Mouse (Mus musculus) intestine, embryonic 15.5 days (tissue): ENCODE data around the gene Gabrg3. TPM values are rescaled to one million over a fixed set of nuclear protein-coding genes. Genes with fewer than 3 reads are reported as not detected.

Experiments
- ATAC-seq: fragments of 200-750 bp; cut with Nextera tagmentation; 2 replicates; pipeline ENCODE4 v1.8.0; 2017; ENCODE audit warnings: moderate TSS enrichment, moderate library complexity
- H3K27ac ChIP-seq: fragments of 300-500 bp; sonication (generic); 2 replicates; pipeline ENCODE4 v1.5.1; 2015; ENCODE audit warnings: mild to moderate bottlenecking, inconsistent platforms
- H3K27me3 ChIP-seq: fragments of 300-500 bp; sonication (generic); replicated peaks from 2 replicates; pipeline ENCODE4 v1.6.1; 2015; ENCODE audit warnings: inconsistent platforms
- H3K36me3 ChIP-seq: fragments of 300-500 bp; sonication (generic); 2 replicates; pipeline ENCODE4 v1.6.1; 2015; ENCODE audit warnings: inconsistent platforms
- H3K4me1 ChIP-seq: fragments of 300-500 bp; sonication (generic); replicated peaks from 2 replicates; pipeline ENCODE4 v1.6.1; 2015; ENCODE audit warnings: inconsistent platforms
- H3K4me2 ChIP-seq: fragments of 300-500 bp; sonication (generic); replicated peaks from 2 replicates; pipeline ENCODE4 v1.6.1; 2015; ENCODE audit warnings: mild to moderate bottlenecking, inconsistent platforms
- H3K4me3 ChIP-seq: fragments of 300-500 bp; sonication (generic); replicated peaks from 2 replicates; pipeline ENCODE4 v1.5.1; 2015; ENCODE audit warnings: inconsistent platforms
- H3K9ac ChIP-seq: fragments of 300-500 bp; sonication (generic); 2 replicates; pipeline ENCODE4 v1.6.1; 2015; ENCODE audit warnings: inconsistent platforms
- H3K9me3 ChIP-seq: fragments of 300-500 bp; sonication (generic); 2 replicates; pipeline ENCODE4 v1.6.1; 2016; ENCODE audit warnings: inconsistent platforms
- WGBS: fragments of 180-500 bp; shearing (Covaris S2); methylation state at CpG from one replicate; pipeline ENCODE4 v1.1.7; 2015; 5-methylcytosine and 5-hydroxymethylcytosine counted together
- polyA plus RNA-seq: library from polyadenylated mRNA; unstranded; fragments of >200 nt; fragmentation: Nextera tagmentation; extraction: Ambion mirVana; gene quantifications from 2 replicates; pipeline ENCODE4 v1.2.1, GENCODE M21; 2015

The Gabrg3 gene
- polyA plus RNA-seq, 1 experiment from 2014 or later = 0.68 TPM

DNA sequence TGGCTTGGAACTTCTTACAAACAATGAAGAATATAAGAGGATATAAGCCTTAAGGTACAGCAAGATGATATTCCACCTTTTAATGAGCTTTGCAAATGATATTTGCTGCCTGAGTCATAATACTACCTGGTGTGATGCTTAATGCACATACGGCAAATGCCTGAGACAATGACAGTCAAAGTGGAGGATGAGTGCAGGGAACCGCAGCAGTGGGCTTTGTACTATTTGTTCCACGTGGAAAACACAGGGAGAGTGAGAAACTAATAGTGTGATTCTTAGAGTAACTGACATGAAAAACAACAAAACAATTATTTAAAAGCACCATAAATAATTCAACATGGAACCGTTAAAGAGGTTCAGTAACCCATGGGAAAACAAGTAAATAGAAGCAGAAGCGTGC lies 236.2 kb downstream of the Gabrg3 start:
- H3K27me3 ChIP-seq = no peaks in the 10 kb centered on the region
- no peaks in the 10 kb centered on the region for H3K9me3 ChIP-seq
- H3K9ac ChIP-seq = no peak overlapping the region
- H3K4me1 ChIP-seq = no peaks in the 10 kb centered on the region
- H3K36me3 ChIP-seq = no peaks in the 10 kb centered on the region
- WGBS = 78% methylated on average over 5 of the region's 5 CpGs
- no peak overlapping the region for H3K27ac ChIP-seq
- ATAC-seq = no peak
- H3K4me2 ChIP-seq = no peak overlapping the region
- H3K4me3 ChIP-seq = no peak overlapping the region

DNA sequence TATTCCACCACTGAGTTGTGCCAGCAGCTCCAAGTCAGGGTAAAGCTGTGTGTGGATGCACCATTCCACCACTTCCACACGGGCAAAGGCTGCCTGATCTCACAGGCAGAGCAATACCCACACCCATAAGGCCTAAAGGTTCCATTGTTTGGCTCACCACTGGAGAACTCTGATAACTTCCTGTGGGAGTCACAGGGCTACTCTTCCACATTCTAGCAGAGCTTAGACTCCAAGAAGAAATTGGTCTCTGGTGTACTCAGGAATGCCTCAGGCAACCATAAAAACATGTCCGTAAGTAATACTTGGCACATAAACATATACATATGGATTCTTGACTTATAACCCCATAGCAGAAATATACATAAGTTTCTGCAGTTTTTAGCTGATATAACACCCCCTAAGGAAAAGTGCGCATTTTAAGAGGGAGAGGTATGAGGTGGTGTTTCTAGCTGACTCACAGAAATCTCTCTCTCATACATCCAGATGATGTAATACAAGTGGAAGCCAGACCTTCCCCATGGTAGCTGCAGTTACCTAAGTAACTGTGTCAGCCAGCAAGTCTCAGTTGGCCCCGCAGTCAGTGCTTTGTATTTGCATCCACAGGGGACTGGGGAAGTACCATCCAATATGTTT lies 248.8 kb downstream of the Gabrg3 start:
- H3K9ac ChIP-seq = no peak overlapping the region
- H3K4me1 ChIP-seq = no peaks in the 10 kb centered on the region
- WGBS = 81% methylated on average over 4 of the region's 4 CpGs
- H3K27me3 ChIP-seq = no peaks in the 10 kb centered on the region
- H3K4me3 ChIP-seq = no peak overlapping the region
- no peak for ATAC-seq
- no peaks in the 10 kb centered on the region for H3K9me3 ChIP-seq
- no peak overlapping the region for H3K27ac ChIP-seq
- H3K36me3 ChIP-seq = no peaks in the 10 kb centered on the region
- H3K4me2 ChIP-seq = no peak overlapping the region

DNA sequence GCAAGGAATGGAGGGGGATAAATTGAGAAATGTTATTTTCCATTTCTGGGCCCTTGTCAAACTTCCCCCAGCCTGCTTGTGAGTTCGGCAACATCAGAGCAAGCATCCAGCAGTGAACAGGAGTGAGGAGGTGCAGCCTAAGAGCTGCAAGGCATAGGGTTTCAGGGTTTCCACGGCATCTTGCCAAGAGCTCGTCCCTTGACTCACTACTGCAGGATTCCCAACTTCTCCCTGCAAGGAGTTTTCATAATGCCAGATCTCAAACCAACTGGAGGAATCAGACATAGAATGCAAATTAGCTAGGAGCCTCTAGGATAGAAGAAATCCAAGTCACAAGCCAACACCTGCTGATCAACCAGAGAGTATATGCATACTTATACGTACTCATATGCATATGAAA lies 254.0 kb downstream of the Gabrg3 start:
- no peak overlapping the region for H3K4me2 ChIP-seq
- H3K4me1 ChIP-seq = no peaks in the 10 kb centered on the region
- no peak overlapping the region for H3K27ac ChIP-seq
- H3K4me3 ChIP-seq = no peak overlapping the region
- no peak overlapping the region for H3K9ac ChIP-seq
- no peaks in the 10 kb centered on the region for H3K9me3 ChIP-seq
- WGBS = 73% methylated on average over 4 of the region's 4 CpGs
- H3K27me3 ChIP-seq = no peaks in the 10 kb centered on the region
- ATAC-seq = no peak
- H3K36me3 ChIP-seq = no peaks in the 10 kb centered on the region

DNA sequence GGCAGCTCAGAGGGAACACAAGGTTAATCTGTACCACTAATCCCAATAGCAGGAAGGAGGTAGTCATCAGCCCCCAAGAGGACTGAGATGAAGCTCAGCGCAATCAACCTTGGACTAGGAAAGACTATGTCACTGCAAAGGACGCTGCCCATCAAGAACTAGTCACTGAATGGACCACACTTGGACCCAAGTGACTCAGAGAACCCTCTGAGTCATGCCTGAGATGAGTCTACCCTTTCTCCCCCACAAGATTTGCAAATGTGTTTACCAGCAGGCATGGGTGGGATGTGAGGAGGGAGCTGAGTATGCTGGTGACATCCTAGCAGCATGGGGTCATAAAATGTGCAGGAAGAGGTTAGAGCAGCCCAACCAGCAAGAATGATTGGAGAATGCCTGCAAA lies 254.5 kb downstream of the Gabrg3 start:
- Histone ChIP-seq H3K4me1 (no peaks in the 10 kb centered on the region), H3K9ac (no peak overlapping the region), H3K4me2 (no peak overlapping the region), H3K9me3 (no peaks in the 10 kb centered on the region), H3K27me3 (no peaks in the 10 kb centered on the region), H3K4me3 (no peak overlapping the region), H3K27ac (no peak overlapping the region), H3K36me3 (no peaks in the 10 kb centered on the region)
- no peak for ATAC-seq
- 69% methylated on average over 2 of the region's 2 CpGs for WGBS

DNA sequence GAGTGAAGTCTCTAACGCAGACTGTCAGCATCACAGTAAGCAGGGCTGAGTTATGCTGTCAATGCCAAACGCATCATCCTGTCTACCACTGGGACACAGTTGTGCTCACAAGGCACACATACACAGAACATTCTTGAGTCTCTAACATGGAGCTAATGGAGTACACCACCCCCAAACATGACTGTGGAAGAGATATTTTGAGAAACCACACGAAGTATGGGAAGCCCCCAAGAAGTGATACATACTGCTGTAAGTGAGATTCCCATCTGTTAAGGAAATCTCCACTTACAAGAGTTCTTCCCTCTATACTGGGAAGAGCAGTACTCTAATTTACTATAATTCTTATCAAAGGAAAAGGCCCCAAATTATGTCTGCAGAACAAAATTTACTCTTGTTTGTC lies 286.9 kb downstream of the Gabrg3 start:
- H3K4me3 ChIP-seq = no peak overlapping the region
- H3K4me1 ChIP-seq = no peaks in the 10 kb centered on the region
- WGBS = 74% methylated on average over 3 of the region's 3 CpGs
- H3K9ac ChIP-seq = no peak overlapping the region
- no peak overlapping the region for H3K27ac ChIP-seq
- H3K36me3 ChIP-seq = no peaks in the 10 kb centered on the region
- H3K4me2 ChIP-seq = no peak overlapping the region
- no peaks in the 10 kb centered on the region for H3K27me3 ChIP-seq
- ATAC-seq = no peak
- no peaks in the 10 kb centered on the region for H3K9me3 ChIP-seq

DNA sequence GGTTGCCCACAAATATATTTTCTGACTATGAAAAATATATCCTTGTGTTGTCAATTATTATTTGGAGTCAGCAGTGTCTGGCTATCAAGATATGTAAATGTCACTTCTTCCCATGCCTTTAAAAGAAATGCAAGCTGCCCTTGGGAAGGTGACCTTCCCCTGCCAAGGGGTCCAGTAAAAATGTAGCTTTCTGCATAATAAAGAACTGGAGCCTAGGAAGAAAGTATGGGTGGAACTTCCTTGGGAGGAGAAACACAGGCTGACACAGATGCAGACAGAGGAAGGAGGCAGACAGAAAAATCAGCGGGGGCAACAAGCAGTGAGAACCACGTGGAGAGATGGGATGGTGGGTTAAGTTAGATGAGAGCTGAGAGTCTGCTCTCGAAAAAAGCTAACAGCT lies 304.9 kb downstream of the Gabrg3 start:
- 70% methylated on average over 3 of the region's 3 CpGs for WGBS
- Histone ChIP-seq H3K27me3 (no peaks in the 10 kb centered on the region), H3K27ac (no peak overlapping the region), H3K36me3 (no peaks in the 10 kb centered on the region), H3K9ac (no peak overlapping the region), H3K9me3 (no peaks in the 10 kb centered on the region), H3K4me3 (no peak overlapping the region), H3K4me1 (no peaks in the 10 kb centered on the region), H3K4me2 (no peak overlapping the region)
- ATAC-seq = no peak

DNA sequence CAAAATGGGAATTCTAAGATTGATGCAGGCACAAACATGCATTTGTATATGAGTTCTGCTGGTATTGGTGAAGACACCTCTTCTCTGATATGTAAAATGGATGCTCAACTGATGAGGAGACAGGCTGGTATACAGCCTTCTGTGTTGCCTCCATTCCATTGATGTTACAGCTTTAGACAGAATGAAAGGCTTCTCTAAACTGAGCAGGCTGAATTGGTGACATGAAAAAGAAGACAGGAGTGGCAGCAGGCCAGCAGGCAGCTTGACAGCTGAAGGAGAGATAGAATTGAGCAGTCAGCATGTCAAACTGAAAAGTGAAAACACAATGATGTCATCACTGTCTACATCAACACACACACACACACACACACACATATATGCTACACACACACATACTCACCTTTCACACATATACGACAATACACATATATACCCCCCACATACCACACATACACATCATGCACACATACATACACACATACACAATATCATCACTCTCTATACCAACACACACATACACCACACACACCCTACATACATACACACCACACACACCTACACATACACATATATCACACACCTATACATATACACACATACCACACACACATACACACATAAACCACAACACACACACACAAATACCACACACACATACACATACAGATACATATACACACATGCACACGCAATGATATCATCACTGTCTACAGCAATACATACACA lies 315.4 kb downstream of the Gabrg3 start:
- H3K36me3 ChIP-seq = no peaks in the 10 kb centered on the region
- no peaks in the 10 kb centered on the region for H3K27me3 ChIP-seq
- no peak overlapping the region for H3K9ac ChIP-seq
- 90% methylated on average over 2 of the region's 2 CpGs for WGBS
- no peak for ATAC-seq
- no peaks in the 10 kb centered on the region for H3K4me1 ChIP-seq
- no peak overlapping the region for H3K4me3 ChIP-seq
- no peak overlapping the region for H3K4me2 ChIP-seq
- H3K27ac ChIP-seq = no peak overlapping the region
- H3K9me3 ChIP-seq = no peaks in the 10 kb centered on the region

DNA sequence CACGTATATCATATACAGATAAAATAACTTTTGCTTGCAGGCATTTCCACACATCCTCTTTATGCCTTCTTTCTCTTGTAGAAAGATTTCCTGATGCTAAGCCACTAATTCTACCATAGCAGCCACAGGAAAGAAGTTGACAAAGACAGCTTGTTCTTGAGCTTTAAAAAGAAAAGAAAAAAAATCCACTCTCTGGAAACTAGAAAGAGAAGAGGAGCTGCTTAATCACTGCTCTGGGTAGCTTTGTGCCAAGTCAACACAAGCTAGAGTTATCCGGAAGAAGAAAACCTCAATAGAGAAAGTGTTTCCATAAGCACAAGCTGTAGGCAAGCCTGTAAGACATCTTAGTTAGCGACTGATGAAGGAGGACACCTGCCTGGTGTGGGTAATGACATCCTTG lies 321.6 kb downstream of the Gabrg3 start:
- Histone ChIP-seq H3K27me3 (no peaks in the 10 kb centered on the region), H3K4me2 (no peak overlapping the region), H3K27ac (no peak overlapping the region), H3K9me3 (no peaks in the 10 kb centered on the region), H3K4me3 (no peak overlapping the region), H3K4me1 (no peaks in the 10 kb centered on the region), H3K36me3 (no peaks in the 10 kb centered on the region), H3K9ac (no peak overlapping the region)
- WGBS = 87% methylated on average over 3 of the region's 3 CpGs
- ATAC-seq = no peak

DNA sequence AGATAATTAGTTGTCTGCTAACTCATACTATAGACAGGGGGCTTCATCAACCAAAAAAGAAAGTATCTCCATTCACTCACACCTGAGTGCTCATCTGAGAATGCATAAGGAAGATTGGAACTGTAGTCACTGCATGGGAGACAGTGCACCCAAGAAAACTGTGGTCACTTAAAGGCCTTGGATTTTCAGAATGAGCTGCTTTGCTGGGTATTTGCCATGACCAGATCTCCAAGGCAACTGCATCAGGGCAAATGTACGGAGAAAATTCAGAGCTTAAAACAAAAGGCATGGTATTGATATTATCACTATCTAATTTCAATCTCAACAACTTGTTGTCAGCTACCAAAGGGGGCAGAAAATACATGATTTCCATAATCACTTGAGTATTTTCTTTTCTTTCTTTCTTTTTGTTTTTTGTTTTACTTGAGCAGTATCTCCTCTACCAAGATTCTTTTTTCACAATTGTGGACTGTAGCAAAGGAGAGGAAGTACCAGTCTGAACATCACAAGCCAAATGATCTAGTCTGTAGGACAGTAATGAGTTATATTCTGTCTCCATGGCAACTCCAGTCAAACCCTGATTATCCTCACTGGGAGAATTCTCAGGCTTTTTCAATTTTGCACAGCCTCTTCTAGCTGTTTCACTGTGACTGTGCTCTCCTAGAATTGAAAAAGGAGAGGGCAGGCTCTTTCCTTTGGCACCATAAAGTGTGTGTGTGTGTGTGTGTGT lies 335.9 kb downstream of the Gabrg3 start:
- H3K27me3 ChIP-seq = no peaks in the 10 kb centered on the region
- H3K9ac ChIP-seq = no peak overlapping the region
- no peaks in the 10 kb centered on the region for H3K36me3 ChIP-seq
- no peak overlapping the region for H3K4me2 ChIP-seq
- no peak overlapping the region for H3K27ac ChIP-seq
- H3K4me1 ChIP-seq = no peaks in the 10 kb centered on the region
- no peaks in the 10 kb centered on the region for H3K9me3 ChIP-seq
- no peak overlapping the region for H3K4me3 ChIP-seq
- no peak for ATAC-seq
- 67% methylated on average over 1 of the region's 1 CpGs for WGBS

DNA sequence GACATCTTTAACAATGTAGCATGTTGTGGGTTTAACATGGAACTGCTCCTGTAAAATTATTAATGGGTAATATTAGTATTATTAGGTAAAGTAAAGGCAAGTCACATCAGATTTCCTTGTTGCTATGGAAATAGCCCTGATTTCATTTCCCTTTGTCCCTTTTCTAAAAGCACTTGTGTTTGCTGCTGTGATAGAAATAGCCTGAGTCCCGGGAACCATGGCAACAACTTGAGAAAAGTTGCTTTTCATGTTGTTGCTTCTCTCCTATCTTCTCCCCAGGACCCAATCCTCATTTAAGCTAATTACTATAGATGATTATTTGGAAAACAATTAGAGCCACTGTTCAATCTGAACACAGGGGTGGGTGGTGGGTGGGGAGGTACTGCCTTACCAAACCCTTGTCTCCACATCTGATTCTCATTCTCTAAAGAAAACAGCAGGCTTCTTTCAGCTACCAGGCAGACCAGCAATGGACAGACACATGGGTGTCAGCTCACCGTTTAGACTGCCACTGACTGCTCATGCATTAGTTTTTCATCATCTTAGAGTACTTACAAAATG lies 349.0 kb downstream of the Gabrg3 start:
- no peaks in the 10 kb centered on the region for H3K36me3 ChIP-seq
- H3K9ac ChIP-seq = no peak overlapping the region
- H3K4me2 ChIP-seq = no peak overlapping the region
- no peaks in the 10 kb centered on the region for H3K9me3 ChIP-seq
- ATAC-seq = no peak
- H3K4me1 ChIP-seq = no peaks in the 10 kb centered on the region
- H3K27me3 ChIP-seq = no peaks in the 10 kb centered on the region
- H3K27ac ChIP-seq = no peak overlapping the region
- no peak overlapping the region for H3K4me3 ChIP-seq
- WGBS = 72% methylated on average over 2 of the region's 2 CpGs

DNA sequence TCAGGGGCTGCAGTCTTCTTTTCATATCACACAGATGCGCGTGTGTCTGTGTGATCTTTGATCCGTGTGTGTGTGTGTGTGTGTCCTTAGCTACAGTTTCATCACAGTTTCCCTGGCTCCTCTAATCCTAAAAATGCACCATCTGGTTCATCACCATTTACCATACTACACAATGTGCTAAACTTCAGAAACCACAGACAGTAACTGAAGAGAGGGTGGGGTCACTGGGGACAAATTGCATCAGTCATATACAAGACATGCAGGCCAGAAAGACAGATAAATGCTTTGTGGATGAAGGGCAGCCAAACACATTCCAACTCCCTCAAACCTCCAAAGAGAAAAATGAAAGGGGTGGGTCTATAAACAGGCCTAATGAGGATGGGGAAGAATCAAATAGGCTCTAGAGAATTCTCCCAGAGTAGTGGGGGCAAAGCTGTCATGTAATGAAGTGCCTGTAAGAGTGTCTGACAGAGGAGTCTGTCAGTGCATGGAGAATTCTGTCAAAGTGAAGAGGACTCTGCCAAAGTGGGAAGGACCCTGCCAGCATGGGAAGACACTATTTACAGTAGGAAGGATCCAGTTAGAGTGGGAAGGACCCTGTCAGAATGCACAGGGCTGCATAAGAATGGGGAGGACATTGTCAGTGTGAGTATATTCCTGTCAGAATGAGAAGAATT lies 386.3 kb downstream of the Gabrg3 start:
- ATAC-seq = no peak
- H3K4me1 ChIP-seq = no peaks in the 10 kb centered on the region
- no peak overlapping the region for H3K27ac ChIP-seq
- no peaks in the 10 kb centered on the region for H3K9me3 ChIP-seq
- no peaks in the 10 kb centered on the region for H3K27me3 ChIP-seq
- H3K4me3 ChIP-seq = no peak overlapping the region
- no peaks in the 10 kb centered on the region for H3K36me3 ChIP-seq
- no peak overlapping the region for H3K4me2 ChIP-seq
- 95% methylated on average over 3 of the region's 3 CpGs for WGBS
- no peak overlapping the region for H3K9ac ChIP-seq
